Mouse (Mus musculus) lung, postnatal 0 days (tissue): ENCODE data around the gene Rab6b. TPM values are rescaled to one million over a fixed set of nuclear protein-coding genes. Genes with fewer than 3 reads are reported as not detected.

Source experiments
- ATAC-seq: fragments of 200-750 bp; cut with Nextera tagmentation; 2 replicates; pipeline ENCODE4 v1.8.0; 2017; ENCODE audit warnings: moderate library complexity
- DNase-seq: peaks from one replicate; pipeline ENCODE4 v3.0.0-alpha.2; 2016; ENCODE audit warnings: low spot score
- H3K27ac ChIP-seq: fragments of 300-500 bp; sonication (generic); 2 replicates; pipeline ENCODE4 v1.5.1; 2014; ENCODE audit warnings: antibody characterized with exemption, mild to moderate bottlenecking, low read length, mixed read lengths
- H3K27me3 ChIP-seq: fragments of 300-500 bp; sonication (generic); replicated peaks from 2 replicates; pipeline ENCODE4 v1.6.1; 2014; ENCODE audit warnings: low read length, mixed read lengths; ENCODE audit not compliant: insufficient read depth
- H3K36me3 ChIP-seq: fragments of 300-500 bp; sonication (generic); 2 replicates; pipeline ENCODE4 v1.6.1; 2014; ENCODE audit warnings: low read length, mixed read lengths; ENCODE audit not compliant: insufficient read depth
- H3K4me1 ChIP-seq: fragments of 300-500 bp; sonication (generic); 2 replicates; pipeline ENCODE4 v1.6.1; 2014; ENCODE audit warnings: antibody characterized with exemption, low read depth, low read length, mixed read lengths; ENCODE audit not compliant: insufficient read depth
- H3K4me2 ChIP-seq: fragments of 300-500 bp; sonication (generic); replicated peaks from 2 replicates; pipeline ENCODE4 v1.6.1; 2014; ENCODE audit warnings: low read depth, mild to moderate bottlenecking, low read length, moderate library complexity, mixed read lengths
- H3K4me3 ChIP-seq: fragments of 300-500 bp; sonication (generic); 2 replicates; pipeline ENCODE4 v1.5.1; 2014; ENCODE audit warnings: low read depth, low read length
- H3K9ac ChIP-seq: fragments of 300-500 bp; sonication (generic); replicated peaks from 2 replicates; pipeline ENCODE4 v1.6.1; 2014; ENCODE audit warnings: low read depth, mild to moderate bottlenecking
- H3K9me3 ChIP-seq: fragments of 300-500 bp; sonication (generic); 2 replicates; pipeline ENCODE4 v1.6.1; 2016; ENCODE audit warnings: low read length, mixed read lengths
- CTCF ChIP-seq: IDR thresholded peaks from 2 replicates; pipeline ENCODE4 v1.5.1; 2016; ENCODE audit warnings: antibody characterized with exemption, mild to moderate bottlenecking
- EP300 ChIP-seq: IDR thresholded peaks from 2 replicates; pipeline ENCODE4 v1.6.1; 2016; ENCODE audit warnings: antibody characterized with exemption, mild to moderate bottlenecking, control low read depth
- WGBS: fragments of 180-500 bp; shearing (Covaris S2); extraction: QIAGEN DNeasy Blood & Tissue Kit; methylation state at CpG from one replicate; pipeline ENCODE4 v1.1.7; 2014; 5-methylcytosine and 5-hydroxymethylcytosine counted together
- polyA plus RNA-seq: library from polyadenylated mRNA; unstranded; fragments of >200 nt; fragmentation: Nextera tagmentation; extraction: Ambion mirVana; gene quantifications from 2 replicates; pipeline ENCODE4 v1.2.1, GENCODE M21; 2015

Gene Rab6b
- polyA plus RNA-seq, result 6.8 and 7.3 TPM in 2 replicates

DNA sequence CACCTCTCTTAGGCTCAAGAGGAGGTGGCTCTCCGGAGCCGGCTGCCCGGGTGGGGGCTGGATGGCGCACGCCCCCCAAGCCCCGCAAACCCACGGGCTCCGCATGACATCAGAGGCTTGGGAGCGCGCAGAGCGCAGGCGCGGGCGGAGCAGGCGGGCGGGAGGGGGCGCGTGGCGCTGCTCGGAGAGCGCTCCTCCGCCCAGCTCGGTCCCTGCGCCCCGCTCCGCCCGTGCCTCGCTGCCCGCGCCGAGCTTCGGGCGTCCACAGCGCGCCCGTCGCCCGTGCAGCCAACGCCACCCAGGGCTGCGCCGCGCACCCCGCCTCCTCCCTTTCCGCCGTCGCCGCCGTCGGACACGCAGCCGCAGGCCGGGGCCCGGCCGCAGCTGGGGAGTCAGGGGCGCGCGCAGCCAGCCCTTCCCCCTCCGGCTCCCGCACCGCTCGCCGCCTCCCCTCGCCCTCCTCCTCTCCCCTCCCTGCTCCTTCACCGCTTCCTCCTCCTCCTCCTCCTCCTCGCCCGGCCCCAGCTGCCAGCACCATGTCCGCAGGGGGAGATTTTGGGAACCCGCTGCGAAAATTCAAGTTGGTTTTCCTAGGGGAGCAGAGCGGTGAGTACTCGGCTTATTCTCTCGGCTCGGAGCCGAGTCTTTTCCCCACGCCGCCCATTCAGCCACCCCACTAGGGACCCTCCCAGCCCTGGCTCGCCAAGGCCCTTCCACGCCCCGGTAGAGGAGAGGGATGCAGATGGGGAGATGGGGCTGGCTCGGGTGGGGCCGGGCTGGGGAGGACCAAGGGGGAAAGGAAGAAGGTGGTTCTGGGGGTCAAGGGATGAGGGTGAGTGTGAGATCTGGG is at the start of gene Rab6b:
Gene Rab6b (plus strand): TSS at position 167 of the 850 bp plus-strand sequence.
- WGBS, result 1% methylated on average over 36 of the region's 81 CpGs
- no peak for TF ChIP-seq CTCF
- no peak for TF ChIP-seq EP300

DNA sequence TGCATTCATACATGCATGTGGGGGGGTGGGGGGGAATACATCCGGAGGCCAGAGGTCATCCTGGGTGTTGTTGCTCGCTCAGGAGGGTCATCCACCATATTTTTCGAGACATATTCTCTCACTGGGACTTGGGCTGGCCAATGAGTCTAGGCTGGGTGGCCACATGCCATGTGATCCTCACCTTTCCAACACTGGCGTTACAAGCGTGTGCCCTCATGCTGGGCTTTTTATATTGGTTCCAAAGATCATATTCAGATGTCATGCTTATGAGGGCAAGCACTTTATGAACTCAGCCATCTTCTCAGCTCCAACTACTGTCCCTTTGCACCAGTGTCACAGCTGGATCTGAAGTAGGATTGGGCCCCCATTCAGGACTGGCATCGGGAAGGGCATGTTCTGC is 48.0 kb upstream of the Rab6b start:
- Histone ChIP-seq H3K27me3 (no peaks in the 10 kb centered on the region), H3K27ac (no peak overlapping the region), H3K4me3 (no peak overlapping the region), H3K9me3 (no peaks in the 10 kb centered on the region), H3K36me3 (0 out of 2 replicates have a peak, but pooled peaks cover 4% of the 10 kb centered on the region), H3K4me1 (no peaks in the 10 kb centered on the region), H3K9ac (no peak overlapping the region), H3K4me2 (no peak overlapping the region)
- no peak for ATAC-seq
- no peak for DNase-seq
- 91% methylated on average over 6 of the region's 6 CpGs for WGBS
- TF ChIP-seq CTCF, result no peak
- TF ChIP-seq EP300, result no peak

More for the DNA sequence above, at the start of gene Rab6b:
- Histone ChIP-seq H3K4me1 (peaks cover 21% of the 10 kb centered on the region), H3K9ac (peak within 1 kb of the TSS; percentile 54), H3K4me2 (peak within 1 kb of the TSS; percentile 94), H3K4me3 (peak within 1 kb of the TSS; percentile 63), H3K27me3 (peaks cover 13% of the 10 kb centered on the region; the same call in 1 of the 2 replicates), H3K27ac (peak within 1 kb of the TSS; percentile 34), H3K36me3 (no peaks in the 10 kb centered on the region), H3K9me3 (no peaks in the 10 kb centered on the region)
- peak; percentile 74 for DNase-seq
- ATAC-seq, result peak; percentile 57

DNA sequence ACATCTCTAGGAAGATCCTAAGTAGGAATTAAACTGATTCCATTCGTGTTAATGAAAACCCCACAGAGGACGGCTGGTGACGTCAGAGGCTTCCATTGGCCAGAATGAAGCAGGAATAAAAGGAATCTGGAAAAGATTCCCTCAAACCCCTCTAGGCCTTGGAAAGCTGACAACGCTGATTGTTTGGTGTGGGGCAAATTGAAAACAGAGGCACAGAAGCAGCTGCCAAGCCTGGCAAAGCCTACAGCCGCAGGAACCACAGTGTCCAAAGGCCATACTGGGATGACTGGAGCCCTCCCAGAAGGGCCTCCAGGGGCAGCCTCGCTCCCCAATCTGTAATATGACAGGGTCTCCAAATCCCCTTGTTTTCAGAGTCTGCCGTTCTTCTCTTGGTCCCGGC is 44.7 kb upstream of the Rab6b start:
- WGBS, result 84% methylated on average over 8 of the region's 8 CpGs
- Histone ChIP-seq H3K27ac (no peak overlapping the region), H3K27me3 (no peaks in the 10 kb centered on the region), H3K9ac (no peak overlapping the region), H3K4me3 (no peak overlapping the region), H3K4me1 (no peaks in the 10 kb centered on the region; the same call in 1 of the 2 replicates), H3K4me2 (no peak overlapping the region), H3K9me3 (no peaks in the 10 kb centered on the region), H3K36me3 (0 out of 2 replicates have a peak, but pooled peaks cover 4% of the 10 kb centered on the region)
- no peak for ATAC-seq
- no peak for DNase-seq
- no peak for TF ChIP-seq CTCF
- no peak for TF ChIP-seq EP300

DNA sequence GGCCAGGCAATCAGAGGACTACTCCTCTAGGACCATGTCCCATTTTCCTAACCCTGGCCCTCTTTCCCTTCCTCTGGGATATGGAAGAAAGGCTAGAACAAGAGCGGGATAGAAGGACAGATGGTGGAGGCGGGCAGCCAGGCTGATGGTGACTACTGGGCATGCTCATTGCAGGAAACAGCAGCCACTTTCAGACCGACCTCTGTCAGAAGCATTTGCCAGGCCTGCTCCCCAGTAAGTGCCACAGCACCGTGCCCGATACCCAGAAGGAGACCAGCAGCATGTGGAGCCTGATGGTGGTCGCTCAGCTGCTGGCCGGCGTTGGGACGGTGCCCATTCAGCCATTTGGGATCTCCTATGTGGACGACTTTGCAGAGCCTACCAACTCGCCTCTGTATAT is 43.9 kb upstream of the Rab6b start:
- Histone ChIP-seq H3K4me2 (no peak overlapping the region), H3K4me3 (no peak overlapping the region), H3K4me1 (no peaks in the 10 kb centered on the region; the same call in 1 of the 2 replicates), H3K9me3 (no peaks in the 10 kb centered on the region), H3K9ac (no peak overlapping the region), H3K27ac (no peak overlapping the region), H3K27me3 (no peaks in the 10 kb centered on the region), H3K36me3 (0 out of 2 replicates have a peak, but pooled peaks cover 3% of the 10 kb centered on the region)
- ATAC-seq (no peak), DNase-seq (no peak)
- 85% methylated on average over 11 of the region's 11 CpGs for WGBS
- no peak for TF ChIP-seq CTCF
- TF ChIP-seq EP300, result no peak

DNA sequence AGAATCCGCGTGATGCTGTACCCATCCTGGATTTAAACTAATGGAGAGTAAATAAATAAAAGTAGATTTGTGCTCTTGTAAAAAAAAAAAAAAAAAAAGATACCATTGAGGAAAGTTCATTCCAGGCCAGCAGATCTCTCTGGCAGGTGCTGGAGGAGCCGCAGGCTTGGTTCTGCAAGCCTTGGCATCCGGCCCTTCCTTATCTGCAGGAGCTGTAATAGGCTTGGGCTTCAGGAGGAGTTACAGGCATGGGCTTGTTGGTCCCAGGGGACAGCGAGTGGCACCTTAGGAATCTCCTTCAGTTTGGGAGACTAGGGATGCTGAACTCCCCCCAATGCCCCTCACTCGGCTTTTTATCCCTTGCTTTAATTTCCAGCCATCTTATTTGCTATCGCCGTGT is 42.8 kb upstream of the Rab6b start:
- no peak for DNase-seq

DNA sequence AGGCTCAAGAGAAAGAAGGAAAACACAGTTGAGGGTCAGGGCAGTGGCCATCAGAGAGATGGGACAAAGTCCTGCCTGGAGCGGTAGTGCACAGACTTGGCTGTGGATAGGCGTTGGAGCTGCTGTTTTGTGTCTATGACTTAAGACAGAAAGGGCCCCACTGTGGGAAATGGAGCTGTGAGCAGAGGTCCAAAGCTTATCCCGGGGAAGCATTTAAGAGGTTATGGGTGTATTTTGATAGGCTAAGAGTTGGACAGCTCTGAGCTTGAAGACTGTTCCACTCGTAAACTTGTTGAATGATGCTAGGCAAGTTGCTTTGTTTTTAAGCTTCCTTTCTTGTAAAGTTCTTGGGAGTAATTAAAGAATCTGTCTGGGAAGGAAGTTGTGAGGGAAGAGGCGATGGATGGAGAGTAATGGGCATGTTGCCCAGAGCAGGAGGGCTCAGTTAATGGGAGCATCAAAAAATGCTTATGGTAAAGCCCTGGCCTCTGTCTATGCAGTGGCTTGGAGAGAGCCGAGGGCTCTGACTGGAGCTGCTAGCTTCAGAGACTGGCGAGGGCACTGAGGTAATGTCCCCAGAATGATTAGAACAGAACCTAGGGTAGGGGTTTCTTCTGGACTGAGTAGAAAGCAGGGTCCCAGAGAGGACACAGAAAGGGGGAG is 39.9 kb upstream of the Rab6b start:
- Histone ChIP-seq H3K27me3 (no peaks in the 10 kb centered on the region), H3K4me3 (no peak overlapping the region), H3K27ac (no peak overlapping the region), H3K9me3 (no peaks in the 10 kb centered on the region), H3K9ac (no peak overlapping the region), H3K4me1 (peaks cover 5% of the 10 kb centered on the region; the same call in 1 of the 2 replicates), H3K36me3 (no peaks in the 10 kb centered on the region), H3K4me2 (no peak overlapping the region)
- ATAC-seq (no peak), DNase-seq (peak; percentile 22)
- TF ChIP-seq CTCF, result no peak
- TF ChIP-seq EP300, result no peak
- WGBS, result 45% methylated on average over 7 of the region's 7 CpGs

More for the DNA sequence above, 42.8 kb upstream of the Rab6b start:
- Histone ChIP-seq H3K27me3 (no peaks in the 10 kb centered on the region), H3K4me2 (no peak overlapping the region), H3K36me3 (no peaks in the 10 kb centered on the region), H3K4me3 (no peak overlapping the region), H3K9me3 (no peaks in the 10 kb centered on the region), H3K4me1 (no peaks in the 10 kb centered on the region; the same call in 1 of the 2 replicates), H3K27ac (no peak overlapping the region), H3K9ac (no peak overlapping the region)
- TF ChIP-seq CTCF, result no peak
- no peak for TF ChIP-seq EP300
- no peak for ATAC-seq
- 82% methylated on average over 8 of the region's 8 CpGs for WGBS
